Mouse (Mus musculus) stomach, postnatal 0 days (tissue): ENCODE data around the gene Fam173a. TPM values are rescaled to one million over a fixed set of nuclear protein-coding genes. Genes with fewer than 3 reads are reported as not detected.
"Not testable (repeated sequence)": the region's sequence is repeated elsewhere in the genome, so short reads cannot be mapped to it uniquely, and the experiment has no call there.

Experiments
- ATAC-seq: fragments of 200-750 bp; cut with Nextera tagmentation; 2 replicates; pipeline ENCODE4 v1.8.0; 2017; ENCODE audit not compliant: low FRiP score, low TSS enrichment
- DNase-seq: peaks from one replicate; pipeline ENCODE4 v3.0.0-alpha.2; 2016; ENCODE audit warnings: low spot score
- H3K27ac ChIP-seq: fragments of 300-500 bp; sonication (generic); replicated peaks from 2 replicates; pipeline ENCODE4 v1.5.1; 2014; ENCODE audit warnings: mild to moderate bottlenecking, control low read depth
- H3K27me3 ChIP-seq: fragments of 300-500 bp; sonication (generic); 2 replicates; pipeline ENCODE4 v1.6.1; 2014; ENCODE audit warnings: low read length; ENCODE audit not compliant: control insufficient read depth, insufficient read depth
- H3K36me3 ChIP-seq: fragments of 300-500 bp; sonication (generic); 2 replicates; pipeline ENCODE4 v1.6.1; 2014; ENCODE audit warnings: low read length, mixed read lengths; ENCODE audit not compliant: control insufficient read depth, insufficient read depth
- H3K4me1 ChIP-seq: fragments of 300-500 bp; sonication (generic); replicated peaks from 2 replicates; pipeline ENCODE4 v1.6.1; 2014; ENCODE audit warnings: antibody characterized with exemption; ENCODE audit not compliant: control insufficient read depth, insufficient read depth
- H3K4me2 ChIP-seq: fragments of 300-500 bp; sonication (generic); replicated peaks from 2 replicates; pipeline ENCODE4 v1.6.1; 2014; ENCODE audit warnings: low read depth, mild to moderate bottlenecking, control low read depth, moderate library complexity
- H3K4me3 ChIP-seq: fragments of 300-500 bp; sonication (generic); 2 replicates; pipeline ENCODE4 v1.5.1; 2014; ENCODE audit warnings: low read depth, low read length, control low read depth
- H3K9ac ChIP-seq: fragments of 300-500 bp; sonication (generic); 2 replicates; pipeline ENCODE4 v1.6.1; 2014; ENCODE audit warnings: mild to moderate bottlenecking, low read length, control low read depth, mixed read lengths
- H3K9me3 ChIP-seq: fragments of 300-500 bp; sonication (generic); 2 replicates; pipeline ENCODE4 v1.6.1; 2016; ENCODE audit warnings: low read length; ENCODE audit not compliant: control insufficient read depth
- CTCF ChIP-seq: IDR thresholded peaks from 2 replicates; pipeline ENCODE4 v1.5.1; 2016; ENCODE audit warnings: antibody characterized with exemption, low read depth, mild to moderate bottlenecking, moderate library complexity
- EP300 ChIP-seq: optimal IDR thresholded peaks from 2 replicates; pipeline ENCODE3; 2016; ENCODE audit warnings: antibody characterized with exemption
- WGBS: fragments of 180-500 bp; shearing (Covaris S2); extraction: QIAGEN DNeasy Blood & Tissue Kit; methylation state at CpG from one replicate; pipeline ENCODE4 v1.1.7; 2014; 5-methylcytosine and 5-hydroxymethylcytosine counted together
- polyA plus RNA-seq: library from polyadenylated mRNA; unstranded; fragments of >200 nt; fragmentation: Nextera tagmentation; extraction: Ambion mirVana; gene quantifications from 2 replicates; pipeline ENCODE4 v1.2.1, GENCODE M21; 2015

Gene Fam173a
- polyA plus RNA-seq, 1 experiment from 2014 or later: 91.0 TPM

- H3K27ac ChIP-seq: no peak within 1 kb of the TSS
- H3K36me3 ChIP-seq: no peaks in the 10 kb centered on the region
- H3K4me1 ChIP-seq: no peaks in the 10 kb centered on the region
- DNase-seq: peak; percentile 73
- no peaks in the 10 kb centered on the region for H3K9me3 ChIP-seq
- H3K4me2 ChIP-seq: peak within 1 kb of the TSS; percentile 84
- peak; percentile 69 for ATAC-seq
- under 1% methylated on average over 67 of the region's 100 CpGs for WGBS
- H3K4me3 ChIP-seq: peak within 1 kb of the TSS; percentile 52
- peak within 1 kb of the TSS; percentile 53 for H3K9ac ChIP-seq
- H3K27me3 ChIP-seq: 0 out of 2 replicates have a peak, but pooled peaks cover 2% of the 10 kb centered on the region
- TF ChIP-seq CTCF: peak; percentile 60
- no peak for TF ChIP-seq EP300
Observed at GRCm38 (mm10) chr17:25808789-25809605, 16.3 kb upstream of the Fam173a start, which contains the start of gene Fbxl16. Fbxl16 (plus strand) TSS chr17:25809085.

GRCm38 (mm10) chr17:25808028-25808427 is 15.3 kb upstream of the Fam173a start:
- WGBS: 35% methylated on average over 5 of the region's 5 CpGs
- TF ChIP-seq EP300 (no peak), CTCF (no peak)
- 0 out of 2 replicates have a peak, but pooled peaks cover 2% of the 10 kb centered on the region for H3K27me3 ChIP-seq
- H3K9ac ChIP-seq: no peak overlapping the region
- DNase-seq: no peak
- H3K36me3 ChIP-seq: no peaks in the 10 kb centered on the region
- no peak for ATAC-seq
- no peaks in the 10 kb centered on the region for H3K9me3 ChIP-seq
- no peaks in the 10 kb centered on the region for H3K4me1 ChIP-seq
- H3K4me3 ChIP-seq: no peak overlapping the region
- H3K27ac ChIP-seq: no peak overlapping the region
- H3K4me2 ChIP-seq: peak overlapping the region; percentile 84

- peak; percentile 22; the same call in 1 of the 2 replicates for TF ChIP-seq CTCF
Observed at GRCm38 (mm10) chr17:25807452-25807851, 14.8 kb upstream of the Fam173a start.

GRCm38 (mm10) chr17:25806507-25806906 is 13.8 kb upstream of the Fam173a start:
- DNase-seq: no peak
- 0 out of 2 replicates have a peak, but pooled peaks cover 2% of the 10 kb centered on the region for H3K27me3 ChIP-seq
- no peak overlapping the region for H3K4me2 ChIP-seq
- TF ChIP-seq CTCF: no peak
- TF ChIP-seq EP300: no peak
- no peaks in the 10 kb centered on the region for H3K4me1 ChIP-seq
- no peak overlapping the region for H3K4me3 ChIP-seq
- H3K9ac ChIP-seq: no peak overlapping the region
- no peaks in the 10 kb centered on the region for H3K36me3 ChIP-seq
- no peak overlapping the region for H3K27ac ChIP-seq
- 79% methylated on average over 4 of the region's 4 CpGs for WGBS
- ATAC-seq: no peak
- H3K9me3 ChIP-seq: no peaks in the 10 kb centered on the region

More at GRCm38 (mm10) chr17:25807452-25807851, 14.8 kb upstream of the Fam173a start:
- not testable (repeated sequence) for H3K4me3 ChIP-seq, H3K27me3 ChIP-seq, H3K4me1 ChIP-seq, H3K9ac ChIP-seq, H3K36me3 ChIP-seq, H3K9me3 ChIP-seq, ATAC-seq, DNase-seq, H3K4me2 ChIP-seq, H3K27ac ChIP-seq
- WGBS: 0% methylated on average over 1 of the region's 2 CpGs

- 7% methylated on average over 10 of the region's 10 CpGs for WGBS
- Histone ChIP-seq H3K4me3 (no peak overlapping the region), H3K36me3 (no peaks in the 10 kb centered on the region), H3K9me3 (no peaks in the 10 kb centered on the region), H3K4me2 (no peak overlapping the region), H3K9ac (peak overlapping the region; percentile 13; the same call in 1 of the 2 replicates), H3K27ac (no peak overlapping the region), H3K27me3 (no peaks in the 10 kb centered on the region), H3K4me1 (no peaks in the 10 kb centered on the region)
- ATAC-seq (peak; percentile 75), DNase-seq (peak; percentile 55)
- no peak for TF ChIP-seq CTCF
- no peak for TF ChIP-seq EP300
Observed at GRCm38 (mm10) chr17:25802825-25803517, 10.3 kb upstream of the Fam173a start.

GRCm38 (mm10) chr17:25801029-25801428 is 8.3 kb upstream of the Fam173a start:
- Histone ChIP-seq H3K9ac (no peak overlapping the region), H3K27me3 (no peaks in the 10 kb centered on the region), H3K36me3 (no peaks in the 10 kb centered on the region), H3K27ac (no peak overlapping the region), H3K9me3 (no peaks in the 10 kb centered on the region), H3K4me2 (no peak overlapping the region), H3K4me1 (no peaks in the 10 kb centered on the region; the same call in 1 of the 2 replicates), H3K4me3 (no peak overlapping the region)
- DNase-seq (peak; percentile 62), ATAC-seq (peak; percentile 34; the same call in 1 of the 2 replicates)
- TF ChIP-seq EP300 (no peak), CTCF (peak; percentile 95)
- WGBS: 2% methylated on average over 6 of the region's 6 CpGs
